Mouse (Mus musculus): ENCODE data around the gene Ctsf. TPM values are rescaled to one million over a fixed set of nuclear protein-coding genes. Genes with fewer than 3 reads are reported as not detected.
A peak's percentile ranks its signal among the peaks of the same experiment; 100 is the strongest.

Gene Ctsf
- polyA plus RNA-seq, 1 experiment from 2014 or later: 34.1 TPM

DNA sequence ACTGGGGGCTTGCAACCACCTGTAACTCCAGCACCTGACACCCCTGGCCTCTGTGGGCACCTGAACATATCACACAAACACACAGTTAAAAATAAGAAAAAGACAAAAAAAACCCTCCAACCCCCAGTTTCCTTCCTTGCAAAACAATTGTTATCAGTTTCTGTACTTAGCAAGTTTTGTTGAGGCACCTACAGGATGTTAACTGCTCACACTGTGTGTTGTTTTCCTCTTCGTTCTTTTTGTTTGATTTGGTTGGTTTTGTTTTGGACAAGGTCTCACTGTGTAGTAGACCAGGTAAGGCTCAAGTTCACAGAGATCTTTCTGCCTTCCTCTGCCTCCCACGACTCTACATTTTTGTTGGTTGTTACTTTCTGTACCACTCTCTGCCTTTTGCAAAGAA is 12.3 kb upstream of the Ctsf start:
- peaks cover 17% of the 10 kb centered on the region for H3K27me3 ChIP-seq (ENCODE audit: control insufficient read depth, insufficient read depth, low read length)

GRCm38 (mm10) chr19:4845846-4846245 is 9.1 kb upstream of the Ctsf start:
- no peak for ATAC-seq (ENCODE audit: insufficient read depth, low FRiP score)
- Histone ChIP-seq H3K27me3 (ENCODE audit: control insufficient read depth, insufficient read depth, low read length) (peaks cover 7% of the 10 kb centered on the region), H3K36me3 (ENCODE audit: control insufficient read depth, insufficient read depth, low read length) (no peaks in the 10 kb centered on the region), H3K9ac (ENCODE audit: low read length) (no peak overlapping the region), H3K4me1 (ENCODE audit: control insufficient read depth, insufficient read depth, low read length) (no peaks in the 10 kb centered on the region), H3K4me2 (ENCODE audit: low read depth, low read length) (no peak overlapping the region), H3K4me3 (replicated peaks; ENCODE audit: low read length) (no peak overlapping the region), H3K27ac (ENCODE audit: low read length) (no peak overlapping the region), H3K9me3 (replicated peaks; ENCODE audit: control insufficient read depth, low read length) (no peaks in the 10 kb centered on the region)
- 56% methylated on average over 2 of the region's 2 CpGs for WGBS

More for the DNA sequence above, 12.3 kb upstream of the Ctsf start:
- 60% methylated on average over 2 of the region's 2 CpGs for WGBS
- peaks cover 12% of the 10 kb centered on the region for H3K4me1 ChIP-seq (ENCODE audit: control insufficient read depth, insufficient read depth, low read length)
- H3K4me2 ChIP-seq (ENCODE audit: low read depth, low read length): no peak overlapping the region
- no peak overlapping the region for H3K4me3 ChIP-seq (replicated peaks; ENCODE audit: low read length)
- ATAC-seq (ENCODE audit: insufficient read depth, low FRiP score): no peak
- no peak overlapping the region for H3K27ac ChIP-seq (ENCODE audit: low read length)
- H3K36me3 ChIP-seq (ENCODE audit: control insufficient read depth, insufficient read depth, low read length): no peaks in the 10 kb centered on the region
- H3K9ac ChIP-seq (ENCODE audit: low read length): no peak overlapping the region
- no peaks in the 10 kb centered on the region for H3K9me3 ChIP-seq (replicated peaks; ENCODE audit: control insufficient read depth, low read length)

DNA sequence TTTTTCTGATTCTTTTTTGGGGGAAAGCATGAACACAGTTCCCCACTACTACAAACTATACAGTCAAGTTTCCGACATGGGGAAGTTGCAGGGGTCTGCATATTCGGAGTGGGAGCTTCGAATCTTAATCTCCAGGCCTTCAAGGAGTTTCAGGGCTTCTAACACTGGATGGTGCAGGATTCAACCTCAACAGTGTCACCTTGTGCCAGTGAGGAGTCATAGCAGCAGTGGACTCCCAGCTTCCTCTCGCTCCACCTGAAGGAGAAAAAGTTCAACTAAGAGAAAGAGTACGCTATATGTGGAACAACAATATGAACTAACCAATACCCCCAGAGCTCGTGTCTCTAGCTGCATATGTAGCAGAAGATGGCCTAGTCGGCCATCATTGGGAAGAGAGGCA is 7.4 kb upstream of the Ctsf start:
- Histone ChIP-seq H3K27ac (ENCODE audit: low read length) (no peak overlapping the region), H3K9ac (ENCODE audit: low read length) (no peak overlapping the region), H3K4me3 (replicated peaks; ENCODE audit: low read length) (no peak overlapping the region), H3K4me2 (ENCODE audit: low read depth, low read length) (no peak overlapping the region), H3K36me3 (ENCODE audit: control insufficient read depth, insufficient read depth, low read length) (no peaks in the 10 kb centered on the region), H3K4me1 (ENCODE audit: control insufficient read depth, insufficient read depth, low read length) (no peaks in the 10 kb centered on the region), H3K9me3 (replicated peaks; ENCODE audit: control insufficient read depth, low read length) (no peaks in the 10 kb centered on the region), H3K27me3 (ENCODE audit: control insufficient read depth, insufficient read depth, low read length) (no peaks in the 10 kb centered on the region; the same call in 1 of the 2 replicates)
- no peak for ATAC-seq (ENCODE audit: insufficient read depth, low FRiP score)
- WGBS: 23% methylated on average over 7 of the region's 7 CpGs

- WGBS: 51% methylated on average over 4 of the region's 4 CpGs
- ATAC-seq (ENCODE audit: insufficient read depth, low FRiP score): no peak
- Histone ChIP-seq H3K27me3 (ENCODE audit: control insufficient read depth, insufficient read depth, low read length) (no peaks in the 10 kb centered on the region; the same call in 1 of the 2 replicates), H3K9ac (ENCODE audit: low read length) (no peak overlapping the region), H3K27ac (ENCODE audit: low read length) (no peak overlapping the region), H3K9me3 (replicated peaks; ENCODE audit: control insufficient read depth, low read length) (no peaks in the 10 kb centered on the region), H3K36me3 (ENCODE audit: control insufficient read depth, insufficient read depth, low read length) (no peaks in the 10 kb centered on the region), H3K4me1 (ENCODE audit: control insufficient read depth, insufficient read depth, low read length) (peaks cover 4% of the 10 kb centered on the region; the same call in 1 of the 2 replicates), H3K4me3 (replicated peaks; ENCODE audit: low read length) (no peak overlapping the region), H3K4me2 (ENCODE audit: low read depth, low read length) (no peak overlapping the region)
These were observed 5.1 kb upstream of the Ctsf start for GRCm38 (mm10) chr19:4849800-4850199.

- Histone ChIP-seq H3K4me3 (replicated peaks; ENCODE audit: low read length) (no peak overlapping the region), H3K9me3 (replicated peaks; ENCODE audit: control insufficient read depth, low read length) (no peaks in the 10 kb centered on the region), H3K27me3 (ENCODE audit: control insufficient read depth, insufficient read depth, low read length) (no peaks in the 10 kb centered on the region; the same call in 1 of the 2 replicates), H3K9ac (ENCODE audit: low read length) (no peak overlapping the region), H3K27ac (ENCODE audit: low read length) (no peak overlapping the region), H3K36me3 (ENCODE audit: control insufficient read depth, insufficient read depth, low read length) (no peaks in the 10 kb centered on the region), H3K4me1 (ENCODE audit: control insufficient read depth, insufficient read depth, low read length) (peaks cover 5% of the 10 kb centered on the region; the same call in 1 of the 2 replicates), H3K4me2 (ENCODE audit: low read depth, low read length) (no peak overlapping the region)
- no peak for ATAC-seq (ENCODE audit: insufficient read depth, low FRiP score)
- 50% methylated on average over 5 of the region's 5 CpGs for WGBS
These were observed 4.6 kb upstream of the Ctsf start for GRCm38 (mm10) chr19:4850281-4850680.

DNA sequence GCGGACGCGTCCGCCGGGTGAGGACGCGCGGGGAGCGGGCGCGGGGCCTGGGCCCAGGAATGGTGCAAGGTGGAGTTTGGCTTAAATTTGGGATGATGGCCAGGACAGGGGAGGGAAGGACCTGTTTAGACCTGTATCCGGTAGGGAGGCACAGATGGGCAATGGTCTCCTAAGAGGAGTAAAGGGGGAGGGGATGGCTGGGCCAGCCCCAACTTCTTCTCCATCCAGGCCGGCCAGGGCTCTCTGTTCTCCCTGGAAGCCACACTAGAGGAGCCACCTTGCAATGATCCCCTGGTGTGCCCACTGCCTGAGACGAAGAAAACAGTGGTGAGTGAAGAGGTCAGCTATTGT is 515 bp downstream of the Ctsf start:
- 0 out of 2 replicates have a peak, but pooled peaks have one; percentile 42 for ATAC-seq (ENCODE audit: insufficient read depth, low FRiP score)
- Histone ChIP-seq H3K27me3 (ENCODE audit: control insufficient read depth, insufficient read depth, low read length) (no peaks in the 10 kb centered on the region), H3K4me3 (replicated peaks; ENCODE audit: low read length) (peak overlapping the region; percentile 56), H3K36me3 (ENCODE audit: control insufficient read depth, insufficient read depth, low read length) (no peaks in the 10 kb centered on the region), H3K9me3 (replicated peaks; ENCODE audit: control insufficient read depth, low read length) (no peaks in the 10 kb centered on the region), H3K9ac (ENCODE audit: low read length) (peak overlapping the region; percentile 73), H3K4me2 (ENCODE audit: low read depth, low read length) (peak overlapping the region; percentile 91), H3K27ac (ENCODE audit: low read length) (no peak overlapping the region), H3K4me1 (ENCODE audit: control insufficient read depth, insufficient read depth, low read length) (peaks cover 9% of the 10 kb centered on the region; the same call in 1 of the 2 replicates)
- 1% methylated on average over 14 of the region's 14 CpGs for WGBS

DNA sequence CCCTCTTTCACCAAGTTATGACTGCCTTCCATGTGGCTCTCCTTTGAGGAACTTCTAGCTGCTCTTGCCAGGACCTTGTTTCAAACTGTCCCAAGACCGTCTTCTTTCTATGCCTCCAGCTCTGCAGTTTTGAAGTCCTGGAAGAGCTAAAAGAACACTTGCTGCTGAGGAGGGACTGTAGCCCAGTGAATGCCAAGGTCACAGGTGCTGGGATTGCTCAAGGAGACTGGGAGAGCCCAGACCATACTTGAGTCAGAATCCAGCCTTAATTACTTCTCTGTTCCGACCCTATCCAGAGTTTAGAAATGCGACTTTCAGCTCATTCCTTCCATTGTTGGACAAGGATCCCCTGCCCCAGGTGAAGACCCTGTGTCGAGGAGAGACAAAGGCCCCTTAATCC is 1.0 kb downstream of the Ctsf start:
- H3K4me3 ChIP-seq (replicated peaks; ENCODE audit: low read length): peak overlapping the region; percentile 56; the same call in 1 of the 2 replicates
- H3K9ac ChIP-seq (ENCODE audit: low read length): no peak overlapping the region
- no peak for ATAC-seq (ENCODE audit: insufficient read depth, low FRiP score)
- no peaks in the 10 kb centered on the region for H3K27me3 ChIP-seq (ENCODE audit: control insufficient read depth, insufficient read depth, low read length)
- no peaks in the 10 kb centered on the region for H3K36me3 ChIP-seq (ENCODE audit: control insufficient read depth, insufficient read depth, low read length)
- 77% methylated on average over 4 of the region's 4 CpGs for WGBS
- peak overlapping the region; percentile 91; the same call in 1 of the 2 replicates for H3K4me2 ChIP-seq (ENCODE audit: low read depth, low read length)
- no peaks in the 10 kb centered on the region for H3K9me3 ChIP-seq (replicated peaks; ENCODE audit: control insufficient read depth, low read length)
- peaks cover 9% of the 10 kb centered on the region; the same call in 1 of the 2 replicates for H3K4me1 ChIP-seq (ENCODE audit: control insufficient read depth, insufficient read depth, low read length)
- no peak overlapping the region for H3K27ac ChIP-seq (ENCODE audit: low read length)

- ATAC-seq (ENCODE audit: insufficient read depth, low FRiP score): no peak
- no peak overlapping the region for H3K9ac ChIP-seq (ENCODE audit: low read length)
- H3K4me2 ChIP-seq (ENCODE audit: low read depth, low read length): no peak overlapping the region; the same call in 1 of the 2 replicates
- no peak overlapping the region for H3K4me3 ChIP-seq (replicated peaks; ENCODE audit: low read length)
- no peaks in the 10 kb centered on the region for H3K9me3 ChIP-seq (replicated peaks; ENCODE audit: control insufficient read depth, low read length)
- H3K4me1 ChIP-seq (ENCODE audit: control insufficient read depth, insufficient read depth, low read length): peaks cover 9% of the 10 kb centered on the region; the same call in 1 of the 2 replicates
- no peaks in the 10 kb centered on the region for H3K27me3 ChIP-seq (ENCODE audit: control insufficient read depth, insufficient read depth, low read length)
- no peaks in the 10 kb centered on the region for H3K36me3 ChIP-seq (ENCODE audit: control insufficient read depth, insufficient read depth, low read length)
- WGBS: 65% methylated on average over 6 of the region's 6 CpGs
- no peak overlapping the region for H3K27ac ChIP-seq (ENCODE audit: low read length)
These were observed 4.2 kb downstream of the Ctsf start for GRCm38 (mm10) chr19:4859081-4859480.

GRCm38 (mm10) chr19:4863048-4863447 is 8.1 kb downstream of the Ctsf start:
- 60% methylated on average over 6 of the region's 6 CpGs for WGBS
- Histone ChIP-seq H3K27ac (ENCODE audit: low read length) (no peak overlapping the region), H3K27me3 (ENCODE audit: control insufficient read depth, insufficient read depth, low read length) (no peaks in the 10 kb centered on the region)

More at GRCm38 (mm10) chr19:4863048-4863447, 8.1 kb downstream of the Ctsf start:
- ATAC-seq (ENCODE audit: insufficient read depth, low FRiP score): no peak
- no peaks in the 10 kb centered on the region for H3K9me3 ChIP-seq (replicated peaks; ENCODE audit: control insufficient read depth, low read length)
- no peaks in the 10 kb centered on the region for H3K36me3 ChIP-seq (ENCODE audit: control insufficient read depth, insufficient read depth, low read length)
- H3K4me2 ChIP-seq (ENCODE audit: low read depth, low read length): no peak overlapping the region
- H3K4me3 ChIP-seq (replicated peaks; ENCODE audit: low read length): no peak overlapping the region
- H3K9ac ChIP-seq (ENCODE audit: low read length): no peak overlapping the region
- H3K4me1 ChIP-seq (ENCODE audit: control insufficient read depth, insufficient read depth, low read length): peaks cover 6% of the 10 kb centered on the region

All from stomach, embryonic 16.5 days (tissue).